Mouse (Mus musculus) cerebellum, adult 11-12 months (tissue): ENCODE results near the gene Haspin.
"Not testable (repeated sequence)": the region's sequence is repeated elsewhere in the genome, so short reads cannot be mapped to it uniquely, and the experiment has no call there.

ENCODE experiments used
- DNase-seq: peaks from one replicate; pipeline ENCODE4 v3.0.0; 2022

The Haspin gene

GRCm38 (mm10) chr11:73137116-73137515, 978 bp downstream of the Haspin start:
- no peak for DNase-seq

- no peak for DNase-seq
Observed at GRCm38 (mm10) chr11:73136587-73136986, 1.5 kb downstream of the Haspin start.

GRCm38 (mm10) chr11:73134222-73134621, 3.9 kb downstream of the Haspin start:
- no peak for DNase-seq

GRCm38 (mm10) chr11:73132999-73133398, 5.1 kb downstream of the Haspin start:
- no peak for DNase-seq

GRCm38 (mm10) chr11:73131020-73131419, 7.1 kb downstream of the Haspin start:
- DNase-seq, result no peak

- DNase-seq, result no peak
Observed at GRCm38 (mm10) chr11:73126495-73126894, 11.6 kb downstream of the Haspin start.

GRCm38 (mm10) chr11:73111414-73111813, 26.7 kb downstream of the Haspin start:
- no peak for DNase-seq

- DNase-seq, result no peak
Observed at GRCm38 (mm10) chr11:73109941-73110340, 28.2 kb downstream of the Haspin start.

- DNase-seq, result no peak
Observed at GRCm38 (mm10) chr11:73108898-73109625, 29.0 kb downstream of the Haspin start.

GRCm38 (mm10) chr11:73108195-73108897, 29.7 kb downstream of the Haspin start:
- DNase-seq, result no peak

GRCm38 (mm10) chr11:73107358-73107757, 30.7 kb downstream of the Haspin start:
- not testable (repeated sequence) for DNase-seq

GRCm38 (mm10) chr11:73105246-73105645, 32.8 kb downstream of the Haspin start:
- DNase-seq, result no peak

- DNase-seq, result no peak
Observed at GRCm38 (mm10) chr11:73101308-73101707, 36.8 kb downstream of the Haspin start.

GRCm38 (mm10) chr11:73099976-73100750, 37.9 kb downstream of the Haspin start:
- no peak for DNase-seq

- no peak for DNase-seq
Observed at GRCm38 (mm10) chr11:73098860-73099259, 39.2 kb downstream of the Haspin start.

GRCm38 (mm10) chr11:73094231-73094995, 43.7 kb downstream of the Haspin start:
- no peak for DNase-seq

GRCm38 (mm10) chr11:73092877-73093276, 45.2 kb downstream of the Haspin start:
- DNase-seq, result no peak

- DNase-seq, result no peak
Observed at GRCm38 (mm10) chr11:73092057-73092456, 46.0 kb downstream of the Haspin start.

GRCm38 (mm10) chr11:73090826-73091225, 47.3 kb downstream of the Haspin start:
- DNase-seq, result no peak

GRCm38 (mm10) chr11:73090283-73090682, 47.8 kb downstream of the Haspin start, which contains the start of gene Itgae:
Gene Itgae (plus strand): TSS chr11:73090583.
- no peak for DNase-seq

- no peak for DNase-seq
Observed at GRCm38 (mm10) chr11:73087700-73088480, 50.2 kb downstream of the Haspin start.
